Mouse (Mus musculus) CH12.LX (cell line): ENCODE measurements at regions not wholly inside any gene's neighbourhood (a gene's known extent, or its start where the extent isn't known, plus 50 kb on each side); places are given as distances from the start of the nearest gene placed in this dataset.

Source experiments
- DNase-seq: peaks from one replicate; pipeline ENCODE4 v3.0.0-alpha.2; 2013; ENCODE audit errors: extremely low read depth
- H3K27ac ChIP-seq: 2 replicates; pipeline ENCODE4 v1.5.1; 2012; ENCODE audit warnings: low read depth, mild to moderate bottlenecking, control low read depth, moderate library complexity; ENCODE audit not compliant: insufficient read depth
- H3K27me3 ChIP-seq: replicated peaks from 2 replicates; pipeline ENCODE3; 2012; ENCODE audit warnings: inconsistent platforms
- H3K36me3 ChIP-seq, 2 experiments: replicated peaks in 1 of 2; 2 replicates each; pipeline versions ENCODE3 to v1.6.1; 2012; ENCODE audit warnings: inconsistent platforms in 1 of 2, low read length in 1 of 2, mild to moderate bottlenecking in 1 of 2, mixed read lengths in 1 of 2, moderate library complexity in 1 of 2; ENCODE audit not compliant: control insufficient read depth in 1 of 2, insufficient read depth in 1 of 2
- H3K4me1 ChIP-seq, 2 experiments: 2 replicates each; pipeline ENCODE4 v1.6.1; 2012; ENCODE audit warnings: inconsistent platforms in 1 of 2, moderate library complexity in 1 of 2; ENCODE audit not compliant: insufficient read depth in 2 of 2, control insufficient read depth in 1 of 2
- H3K4me2 ChIP-seq: 2 replicates; pipeline ENCODE4 v1.6.1; 2012; ENCODE audit warnings: low read depth, mild to moderate bottlenecking, control low read depth; ENCODE audit not compliant: poor library complexity, insufficient read depth, severe bottlenecking
- H3K4me3 ChIP-seq, 3 experiments: fragments of 150-350 bp in 1 of 3; sonication (generic) in 1 of 3; replicated peaks in 1 of 3; 2 replicates each; pipeline versions ENCODE3 to v1.5.1; 2011 to 2012; ENCODE audit warnings: low read depth in 2 of 3, low read length in 2 of 3, mild to moderate bottlenecking in 2 of 3, moderate library complexity in 2 of 3, control low read depth in 1 of 3, improper control_type of control experiment in 1 of 3, inconsistent platforms in 1 of 3, mixed read lengths in 1 of 3; ENCODE audit not compliant: poor library complexity in 1 of 3
- H3K79me2 ChIP-seq: replicated peaks from 2 replicates; pipeline ENCODE4 v1.6.1; 2012; ENCODE audit warnings: mild to moderate bottlenecking, moderate library complexity; ENCODE audit not compliant: control insufficient read depth, poor library complexity, insufficient read depth, severe bottlenecking; ENCODE audit errors: extremely low read depth
- H3K9ac ChIP-seq: 2 replicates; pipeline ENCODE4 v1.6.1; 2012; ENCODE audit warnings: low read depth, mild to moderate bottlenecking, control low read depth, moderate library complexity; ENCODE audit not compliant: insufficient read depth
- H3K9me3 ChIP-seq: replicated peaks from 2 replicates; pipeline ENCODE3; 2012; ENCODE audit warnings: low read length, inconsistent platforms, mixed read lengths
- BHLHE40 ChIP-seq: IDR thresholded peaks from 2 replicates; pipeline ENCODE4 v1.6.1; 2011; ENCODE audit warnings: mild to moderate bottlenecking, low read depth, low read length, improper control_type of control experiment
- CHD1 ChIP-seq: IDR thresholded peaks from 2 replicates; pipeline ENCODE4 v1.6.1; 2012; ENCODE audit warnings: low read depth, low read length, improper control_type of control experiment, inconsistent platforms
- CHD2 ChIP-seq: IDR thresholded peaks from 2 replicates; pipeline ENCODE4 v1.6.1; 2011; ENCODE audit warnings: low read length, improper control_type of control experiment
- E2F4 ChIP-seq: IDR thresholded peaks from 2 replicates; pipeline ENCODE4 v1.6.1; 2011; ENCODE audit warnings: low read depth, low read length, improper control_type of control experiment; ENCODE audit not compliant: insufficient replicate concordance
- GABPA ChIP-seq: IDR thresholded peaks from 2 replicates; pipeline ENCODE4 v1.6.1; 2012; ENCODE audit warnings: low read depth, low read length, improper control_type of control experiment, inconsistent platforms; ENCODE audit not compliant: insufficient replicate concordance
- HCFC1 ChIP-seq: IDR thresholded peaks from 2 replicates; pipeline ENCODE4 v1.6.1; 2012; ENCODE audit warnings: low read depth, mild to moderate bottlenecking, inconsistent platforms, low read length, improper control_type of control experiment
- IRF4 ChIP-seq: IDR thresholded peaks from 2 replicates; pipeline ENCODE4 v1.6.1; 2014; ENCODE audit warnings: low read depth, mild to moderate bottlenecking, inconsistent platforms, low read length, improper control_type of control experiment
- JUN ChIP-seq: IDR thresholded peaks from 2 replicates; pipeline ENCODE4 v1.6.1; 2011; ENCODE audit warnings: low read depth, mild to moderate bottlenecking, low read length, improper control_type of control experiment, moderate library complexity; ENCODE audit not compliant: insufficient read depth
- JUND ChIP-seq: conservative IDR thresholded peaks from 2 replicates; pipeline ENCODE4 v1.6.1; 2011; ENCODE audit warnings: low read depth, low read length, improper control_type of control experiment
- MAZ ChIP-seq: IDR thresholded peaks from 2 replicates; pipeline ENCODE4 v1.6.1; 2012; ENCODE audit warnings: low read depth, mild to moderate bottlenecking, inconsistent platforms, low read length, improper control_type of control experiment, moderate library complexity
- MXI1 ChIP-seq: IDR thresholded peaks from 2 replicates; pipeline ENCODE4 v1.6.1; 2011; ENCODE audit warnings: mild to moderate bottlenecking, low read depth, low read length, improper control_type of control experiment
- NELFE ChIP-seq: IDR thresholded peaks from 2 replicates; pipeline ENCODE4 v1.6.1; 2011; ENCODE audit warnings: low read depth, low read length, improper control_type of control experiment
- PAX5 ChIP-seq: IDR thresholded peaks from 2 replicates; pipeline ENCODE4 v1.6.1; 2012; ENCODE audit warnings: low read length, inconsistent platforms, mixed read lengths
- POLR2AphosphoS2 ChIP-seq: IDR thresholded peaks from 2 replicates; pipeline ENCODE4 v1.6.1; 2011; ENCODE audit warnings: low read depth, low read length, improper control_type of control experiment
- RAD21 ChIP-seq: IDR thresholded peaks from 2 replicates; pipeline ENCODE4 v1.6.1; 2011; ENCODE audit warnings: low read depth, mild to moderate bottlenecking, low read length, improper control_type of control experiment, moderate library complexity
- USF1 ChIP-seq: IDR thresholded peaks from 2 replicates; pipeline ENCODE4 v1.6.1; 2014; ENCODE audit warnings: low read depth, mild to moderate bottlenecking, inconsistent platforms, low read length, improper control_type of control experiment
- USF2 ChIP-seq: conservative IDR thresholded peaks from 2 replicates; pipeline ENCODE4 v1.6.1; 2011; ENCODE audit warnings: low read depth, low read length, improper control_type of control experiment
- dilution Hi-C: fragments of 300-500 bp; cut with MboI; formaldehyde crosslinking; loops from 2 replicates; pipeline ENCODE4 v1.14.3; 2020; ENCODE audit warnings: low sequenced_read_pairs; ENCODE audit not compliant: extremely low pct_unique_long_range_greater_than_20kb, extremely low pct_ligation_motif_present
- in situ Hi-C: fragments of 300-500 bp; cut with MboI; formaldehyde crosslinking; loops from 3 replicates; pipeline ENCODE4 v1.14.3; 2019; ENCODE audit warnings: low sequenced_read_pairs, low pct_ligation_motif_present, low pct_unique_long_range_greater_than_20kb, mixed read lengths

DNA sequence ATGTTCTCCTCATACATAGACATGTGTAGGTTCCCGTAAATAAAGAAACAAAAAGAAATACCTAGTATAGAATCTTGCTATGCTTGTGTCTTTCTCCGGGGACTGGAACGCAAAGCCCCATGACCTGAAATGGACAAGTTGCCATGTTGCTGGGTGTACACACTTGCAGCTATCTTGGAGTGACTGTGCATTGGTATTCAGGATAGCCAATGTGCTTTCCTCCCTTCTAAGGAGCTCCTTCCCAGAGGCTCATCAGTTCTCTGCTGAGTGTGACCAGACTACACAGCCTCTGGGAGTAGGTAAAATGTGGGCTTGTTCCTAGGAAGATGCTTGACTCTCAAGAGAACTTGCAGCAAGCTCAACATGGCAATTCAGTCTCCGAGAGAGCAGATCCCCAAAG lies 220.3 kb downstream of the Enc1 start:
- Histone ChIP-seq H3K4me3 (no peak overlapping the region), H3K9ac (no peak overlapping the region), H3K27me3 (no peaks in the 10 kb centered on the region), H3K79me2 (no peaks in the 10 kb centered on the region), H3K4me1 (peaks cover 0 to 4% of the 10 kb centered on the region in 2 experiments; a peak in 2 of 4 replicates), H3K4me2 (no peak overlapping the region), H3K9me3 (peaks cover 24% of the 10 kb centered on the region), H3K27ac (no peak overlapping the region), H3K36me3 (no peaks in the 10 kb centered on the region)
- DNase-seq = no peak
- in situ Hi-C loops (no loop called here), dilution Hi-C loops (no loop called here)
- no peak for TF ChIP-seq POLR2AphosphoS2

DNA sequence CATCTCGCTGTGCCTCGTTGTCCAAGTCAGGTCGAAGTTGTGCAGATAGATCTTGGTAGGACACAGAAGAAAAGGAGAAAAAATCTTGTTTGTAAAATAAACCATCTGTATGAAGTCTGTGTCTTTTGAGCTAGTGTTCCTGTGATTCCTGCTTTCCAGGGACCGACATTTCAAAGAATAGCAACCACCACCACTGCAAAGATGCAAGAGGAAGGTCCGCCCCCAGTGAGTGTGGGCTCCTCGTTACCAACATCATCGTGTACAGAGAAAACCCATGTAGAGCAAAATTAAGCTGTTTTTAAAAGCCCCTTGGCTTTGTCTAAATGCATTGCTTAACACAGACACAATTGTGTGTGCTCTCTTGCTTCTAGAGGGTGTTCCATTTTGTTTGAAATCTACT lies 218.2 kb downstream of the Enc1 start:
- H3K79me2 ChIP-seq = no peaks in the 10 kb centered on the region
- H3K4me3 ChIP-seq = no peak overlapping the region
- DNase-seq = no peak
- peaks cover 30% of the 10 kb centered on the region for H3K9me3 ChIP-seq
- no peaks in the 10 kb centered on the region for H3K36me3 ChIP-seq
- in situ Hi-C loops (no loop called here), dilution Hi-C loops (no loop called here)
- H3K27me3 ChIP-seq = no peaks in the 10 kb centered on the region
- H3K27ac ChIP-seq = no peak overlapping the region
- H3K4me2 ChIP-seq = no peak overlapping the region
- no peak overlapping the region for H3K9ac ChIP-seq
- H3K4me1 ChIP-seq = no peaks in the 10 kb centered on the region
- TF ChIP-seq NELFE = no peak
- TF ChIP-seq HCFC1 = no peak
- no peak for TF ChIP-seq JUND
- TF ChIP-seq IRF4 = no peak
- TF ChIP-seq MXI1 = no peak
- TF ChIP-seq USF1 = no peak
- TF ChIP-seq CHD2 = no peak
- no peak for TF ChIP-seq PAX5
- no peak for TF ChIP-seq JUN
- TF ChIP-seq USF2 = no peak
- no peak for TF ChIP-seq BHLHE40
- no peak for TF ChIP-seq E2F4
- TF ChIP-seq, all 38 proteins: peak for 0

DNA sequence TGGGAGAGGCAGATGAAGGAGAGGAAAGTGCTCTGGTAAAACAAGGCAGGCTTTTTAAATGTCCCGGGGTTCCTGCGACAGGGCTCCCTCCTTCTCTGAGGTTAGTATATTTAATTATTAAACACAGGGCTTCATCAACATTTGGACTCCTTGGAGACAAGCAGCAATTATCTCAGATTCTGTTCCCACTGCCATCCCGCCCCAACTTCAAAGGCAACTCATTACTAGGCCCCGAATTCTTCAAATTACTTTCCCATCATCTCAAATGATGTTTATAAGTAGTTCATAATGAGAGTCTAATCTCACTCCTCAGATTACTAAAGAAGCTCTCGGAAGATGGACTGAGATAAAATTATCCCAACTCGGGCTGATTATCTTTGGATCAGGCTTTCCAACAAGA lies 215.1 kb downstream of the Enc1 start:
- H3K27ac ChIP-seq = no peak overlapping the region
- dilution Hi-C loops = no loop called here
- H3K79me2 ChIP-seq = no peaks in the 10 kb centered on the region
- H3K9me3 ChIP-seq = peaks cover 33% of the 10 kb centered on the region
- TF ChIP-seq MAZ = no peak
- TF ChIP-seq RAD21 = no peak
- TF ChIP-seq CHD1 = no peak
- TF ChIP-seq NELFE = no peak
- no peak for TF ChIP-seq GABPA
- in situ Hi-C loops = no loop called here
- H3K4me2 ChIP-seq = no peak overlapping the region
- H3K9ac ChIP-seq = no peak overlapping the region
- no peak overlapping the region for H3K4me3 ChIP-seq
- no peaks in the 10 kb centered on the region for H3K27me3 ChIP-seq
- no peak for DNase-seq
- no peaks in the 10 kb centered on the region for H3K4me1 ChIP-seq
- no peaks in the 10 kb centered on the region for H3K36me3 ChIP-seq
